Mouse (Mus musculus): ENCODE measurements at regions not wholly inside any gene's neighbourhood (a gene's known extent, or its start where the extent isn't known, plus 50 kb on each side); places are given as distances from the start of the nearest gene placed in this dataset.
A peak's percentile ranks its signal among the peaks of the same experiment; 100 is the strongest.

- Histone ChIP-seq H3K4me3 (no peak overlapping the region), H3K9ac (no peak overlapping the region), H3K4me1 (no peaks in the 10 kb centered on the region), H3K4me2 (no peak overlapping the region), H3K27ac (no peak overlapping the region), H3K27me3 (no peaks in the 10 kb centered on the region), H3K9me3 (replicated peaks) (no peaks in the 10 kb centered on the region), H3K36me3 (ENCODE audit: poor library complexity, severe bottlenecking) (no peaks in the 10 kb centered on the region)
- ATAC-seq = no peak
Measured at GRCm38 (mm10) chr15:20207199-20207598, 241.9 kb upstream of the Cdh12 start.

GRCm38 (mm10) chr15:20222054-20222453 is 227.0 kb upstream of the Cdh12 start:
- H3K9me3 ChIP-seq (replicated peaks) = no peaks in the 10 kb centered on the region
- H3K36me3 ChIP-seq (ENCODE audit: poor library complexity, severe bottlenecking) = no peaks in the 10 kb centered on the region

GRCm38 (mm10) chr15:20223271-20223981 is 225.6 kb upstream of the Cdh12 start:
- Histone ChIP-seq H3K27ac (no peak overlapping the region), H3K4me2 (no peak overlapping the region), H3K4me1 (no peaks in the 10 kb centered on the region), H3K36me3 (ENCODE audit: poor library complexity, severe bottlenecking) (no peaks in the 10 kb centered on the region), H3K4me3 (no peak overlapping the region), H3K27me3 (no peaks in the 10 kb centered on the region), H3K9ac (no peak overlapping the region), H3K9me3 (replicated peaks) (no peaks in the 10 kb centered on the region)
- ATAC-seq = no peak
- WGBS = 72% methylated on average over 3 of the region's 3 CpGs

More at GRCm38 (mm10) chr15:20222054-20222453, 227.0 kb upstream of the Cdh12 start:
- Histone ChIP-seq H3K9ac (no peak overlapping the region), H3K27me3 (no peaks in the 10 kb centered on the region), H3K4me1 (no peaks in the 10 kb centered on the region), H3K27ac (no peak overlapping the region), H3K4me3 (no peak overlapping the region), H3K4me2 (no peak overlapping the region)
- no peak for ATAC-seq

- no peaks in the 10 kb centered on the region for H3K36me3 ChIP-seq (ENCODE audit: poor library complexity, severe bottlenecking)
- H3K4me2 ChIP-seq = no peak overlapping the region
- no peak for ATAC-seq
- H3K9me3 ChIP-seq (replicated peaks) = no peaks in the 10 kb centered on the region
- no peaks in the 10 kb centered on the region for H3K4me1 ChIP-seq
- no peak overlapping the region for H3K9ac ChIP-seq
- H3K4me3 ChIP-seq = no peak overlapping the region
- H3K27me3 ChIP-seq = no peaks in the 10 kb centered on the region
- H3K27ac ChIP-seq = no peak overlapping the region
Measured at GRCm38 (mm10) chr15:20223982-20224339, 225.1 kb upstream of the Cdh12 start.

GRCm38 (mm10) chr15:20265367-20265900 is 183.6 kb upstream of the Cdh12 start:
- no peak overlapping the region for H3K9ac ChIP-seq
- H3K4me1 ChIP-seq = no peaks in the 10 kb centered on the region
- H3K4me2 ChIP-seq = no peak overlapping the region
- no peaks in the 10 kb centered on the region for H3K9me3 ChIP-seq (replicated peaks)
- no peak overlapping the region for H3K4me3 ChIP-seq
- 75% methylated on average over 4 of the region's 4 CpGs for WGBS
- H3K36me3 ChIP-seq (ENCODE audit: poor library complexity, severe bottlenecking) = no peaks in the 10 kb centered on the region
- H3K27me3 ChIP-seq = no peaks in the 10 kb centered on the region
- no peak overlapping the region for H3K27ac ChIP-seq
- peak; percentile 59; the same call in 1 of the 2 replicates for ATAC-seq

- Histone ChIP-seq H3K36me3 (ENCODE audit: poor library complexity, severe bottlenecking) (no peaks in the 10 kb centered on the region), H3K4me2 (no peak overlapping the region), H3K27ac (no peak overlapping the region), H3K27me3 (no peaks in the 10 kb centered on the region), H3K9me3 (replicated peaks) (no peaks in the 10 kb centered on the region), H3K4me3 (no peak overlapping the region), H3K4me1 (no peaks in the 10 kb centered on the region), H3K9ac (no peak overlapping the region)
- no peak for ATAC-seq
- WGBS = 67% methylated on average over 1 of the region's 1 CpGs
Measured at GRCm38 (mm10) chr15:20313917-20314316, 135.1 kb upstream of the Cdh12 start.

GRCm38 (mm10) chr15:20323579-20323978 is 125.5 kb upstream of the Cdh12 start:
- H3K9ac ChIP-seq = no peak overlapping the region
- H3K27me3 ChIP-seq = no peaks in the 10 kb centered on the region
- H3K36me3 ChIP-seq (ENCODE audit: poor library complexity, severe bottlenecking) = no peaks in the 10 kb centered on the region
- ATAC-seq = no peak
- H3K4me3 ChIP-seq = no peak overlapping the region
- H3K9me3 ChIP-seq (replicated peaks) = no peaks in the 10 kb centered on the region
- no peaks in the 10 kb centered on the region for H3K4me1 ChIP-seq
- 98% methylated on average over 3 of the region's 3 CpGs for WGBS
- H3K27ac ChIP-seq = no peak overlapping the region
- H3K4me2 ChIP-seq = no peak overlapping the region
